Mouse (Mus musculus): ENCODE data around the gene Gm20695. TPM values are rescaled to one million over a fixed set of nuclear protein-coding genes. Genes with fewer than 3 reads are reported as not detected.

Gene Gm20695
- polyA plus RNA-seq, 1 experiment, result not detected

GRCm38 (mm10) chr16:3852586-3852985 lies 31.9 kb upstream of the Gm20695 start:
- Histone ChIP-seq H3K27ac (ENCODE audit: insufficient read depth, low read length) (no peak overlapping the region), H3K4me3 (ENCODE audit: insufficient read depth, low read length) (no peak overlapping the region), H3K4me1 (ENCODE audit: control insufficient read depth, insufficient read depth, low read length) (no peaks in the 10 kb centered on the region)
- no peak for TF ChIP-seq CTCF (IDR thresholded peaks at IDR 0.05; ENCODE audit: borderline replicate concordance, insufficient read depth, low read length)
- no peak for TF ChIP-seq POLR2A (IDR thresholded peaks at IDR 0.05; ENCODE audit: low read depth, low read length)

GRCm38 (mm10) chr16:3854437-3855182 lies 29.8 kb upstream of the Gm20695 start:
- H3K4me1 ChIP-seq (ENCODE audit: control insufficient read depth, insufficient read depth, low read length), result no peaks in the 10 kb centered on the region
- TF ChIP-seq CTCF (IDR thresholded peaks at IDR 0.05; ENCODE audit: borderline replicate concordance, insufficient read depth, low read length) (no peak), POLR2A (IDR thresholded peaks at IDR 0.05; ENCODE audit: low read depth, low read length) (no peak)
- no peak overlapping the region for H3K4me3 ChIP-seq (ENCODE audit: insufficient read depth, low read length)
- no peak overlapping the region for H3K27ac ChIP-seq (ENCODE audit: insufficient read depth, low read length)

GRCm38 (mm10) chr16:3855776-3856175 lies 28.7 kb upstream of the Gm20695 start:
- TF ChIP-seq CTCF (IDR thresholded peaks at IDR 0.05; ENCODE audit: borderline replicate concordance, insufficient read depth, low read length), result no peak
- TF ChIP-seq POLR2A (IDR thresholded peaks at IDR 0.05; ENCODE audit: low read depth, low read length), result no peak
- no peaks in the 10 kb centered on the region for H3K4me1 ChIP-seq (ENCODE audit: control insufficient read depth, insufficient read depth, low read length)
- H3K4me3 ChIP-seq (ENCODE audit: insufficient read depth, low read length), result no peak overlapping the region
- H3K27ac ChIP-seq (ENCODE audit: insufficient read depth, low read length), result no peak overlapping the region

GRCm38 (mm10) chr16:3859254-3859653 lies 25.2 kb upstream of the Gm20695 start:
- no peak for TF ChIP-seq POLR2A (IDR thresholded peaks at IDR 0.05; ENCODE audit: low read depth, low read length)
- no peak for TF ChIP-seq CTCF (IDR thresholded peaks at IDR 0.05; ENCODE audit: borderline replicate concordance, insufficient read depth, low read length)
- no peak overlapping the region for H3K4me3 ChIP-seq (ENCODE audit: insufficient read depth, low read length)
- H3K27ac ChIP-seq (ENCODE audit: insufficient read depth, low read length), result no peak overlapping the region
- no peaks in the 10 kb centered on the region for H3K4me1 ChIP-seq (ENCODE audit: control insufficient read depth, insufficient read depth, low read length)

GRCm38 (mm10) chr16:3871815-3872214 lies 12.6 kb upstream of the Gm20695 start:
- TF ChIP-seq POLR2A (IDR thresholded peaks at IDR 0.05; ENCODE audit: low read depth, low read length) (no peak), CTCF (IDR thresholded peaks at IDR 0.05; ENCODE audit: borderline replicate concordance, insufficient read depth, low read length) (no peak)
- Histone ChIP-seq H3K27ac (ENCODE audit: insufficient read depth, low read length) (no peak overlapping the region), H3K4me1 (ENCODE audit: control insufficient read depth, insufficient read depth, low read length) (no peaks in the 10 kb centered on the region), H3K4me3 (ENCODE audit: insufficient read depth, low read length) (peak overlapping the region; percentile 70)

- Histone ChIP-seq H3K27ac (ENCODE audit: insufficient read depth, low read length) (no peak within 1 kb of the TSS), H3K4me1 (ENCODE audit: control insufficient read depth, insufficient read depth, low read length) (no peaks in the 10 kb centered on the region), H3K4me3 (ENCODE audit: insufficient read depth, low read length) (peak within 1 kb of the TSS; percentile 70)
- TF ChIP-seq CTCF (IDR thresholded peaks at IDR 0.05; ENCODE audit: borderline replicate concordance, insufficient read depth, low read length), result no peak
- peak; percentile 68 for TF ChIP-seq POLR2A (IDR thresholded peaks at IDR 0.05; ENCODE audit: low read depth, low read length)
These were observed 12.0 kb upstream of the Gm20695 start, which contains the start of gene Naa60 for GRCm38 (mm10) chr16:3872216-3873047. Gene Naa60 (plus strand): TSS chr16:3872375.

GRCm38 (mm10) chr16:3876346-3876745 lies 8.1 kb upstream of the Gm20695 start:
- H3K4me3 ChIP-seq (ENCODE audit: insufficient read depth, low read length), result no peak overlapping the region
- H3K27ac ChIP-seq (ENCODE audit: insufficient read depth, low read length), result no peak overlapping the region
- no peaks in the 10 kb centered on the region for H3K4me1 ChIP-seq (ENCODE audit: control insufficient read depth, insufficient read depth, low read length)
- no peak for TF ChIP-seq POLR2A (IDR thresholded peaks at IDR 0.05; ENCODE audit: low read depth, low read length)

- Histone ChIP-seq H3K4me3 (ENCODE audit: insufficient read depth, low read length) (peak overlapping the region; percentile 94), H3K4me1 (ENCODE audit: control insufficient read depth, insufficient read depth, low read length) (peaks cover 4% of the 10 kb centered on the region), H3K27ac (ENCODE audit: insufficient read depth, low read length) (0 out of 2 replicates have a peak overlapping the region, but pooled peaks have one; percentile 63)
- no peak for TF ChIP-seq POLR2A (IDR thresholded peaks at IDR 0.05; ENCODE audit: low read depth, low read length)
- no peak for TF ChIP-seq CTCF (IDR thresholded peaks at IDR 0.05; ENCODE audit: borderline replicate concordance, insufficient read depth, low read length)
These were observed 720 bp downstream of the Gm20695 start for GRCm38 (mm10) chr16:3885065-3885670.

- no peaks in the 10 kb centered on the region for H3K4me1 ChIP-seq (ENCODE audit: control insufficient read depth, insufficient read depth, low read length)
- no peak overlapping the region for H3K4me3 ChIP-seq (ENCODE audit: insufficient read depth, low read length)
- no peak overlapping the region for H3K27ac ChIP-seq (ENCODE audit: insufficient read depth, low read length)
- no peak for TF ChIP-seq POLR2A (IDR thresholded peaks at IDR 0.05; ENCODE audit: low read depth, low read length)
These were observed 7.3 kb downstream of the Gm20695 start for GRCm38 (mm10) chr16:3891621-3892295.
